Mouse (Mus musculus) hindbrain, embryonic 15.5 days (tissue): ENCODE results near the gene Vmn1r209. TPM values are rescaled to one million over a fixed set of nuclear protein-coding genes. Genes with fewer than 3 reads are reported as not detected.

ENCODE experiments used
- polyA plus RNA-seq: library from polyadenylated mRNA; unstranded; fragments of >200 nt; fragmentation: Nextera tagmentation; extraction: Ambion mirVana; gene quantifications from 2 replicates; pipeline ENCODE4 v1.2.1, GENCODE M21; 2015

Vmn1r209 gene
- polyA plus RNA-seq, 1 experiment from 2014 or later: not detected

Other genes starting within 250 kb of the Vmn1r209 start
- gene Vmn1r205, start 216.7 kb downstream of the Vmn1r209 start, polyA plus RNA-seq: not detected in 2 replicates
- gene Vmn1r206, start 185.4 kb downstream of the Vmn1r209 start, polyA plus RNA-seq: not detected in 2 replicates
- gene Vmn1r207-ps, start 80.1 kb downstream of the Vmn1r209 start, polyA plus RNA-seq: not detected in 2 replicates
- gene Vmn1r208, start 32.3 kb downstream of the Vmn1r209 start, polyA plus RNA-seq: not detected in 2 replicates
- not detected in 2 replicates for gene Vmn1r210, start 21.7 kb upstream of the Vmn1r209 start, polyA plus RNA-seq
- gene Vmn1r211, start 47.9 kb upstream of the Vmn1r209 start, polyA plus RNA-seq: not detected in 2 replicates
- not detected in 2 replicates for gene Vmn1r212, start 74.5 kb upstream of the Vmn1r209 start, polyA plus RNA-seq
- not detected in 2 replicates for gene Vmn1r213, start 198.0 kb upstream of the Vmn1r209 start, polyA plus RNA-seq
- not detected in 2 replicates for gene Vmn1r214, start 220.7 kb upstream of the Vmn1r209 start, polyA plus RNA-seq